Mouse (Mus musculus): ENCODE data around the gene Ebf1.

DNA sequence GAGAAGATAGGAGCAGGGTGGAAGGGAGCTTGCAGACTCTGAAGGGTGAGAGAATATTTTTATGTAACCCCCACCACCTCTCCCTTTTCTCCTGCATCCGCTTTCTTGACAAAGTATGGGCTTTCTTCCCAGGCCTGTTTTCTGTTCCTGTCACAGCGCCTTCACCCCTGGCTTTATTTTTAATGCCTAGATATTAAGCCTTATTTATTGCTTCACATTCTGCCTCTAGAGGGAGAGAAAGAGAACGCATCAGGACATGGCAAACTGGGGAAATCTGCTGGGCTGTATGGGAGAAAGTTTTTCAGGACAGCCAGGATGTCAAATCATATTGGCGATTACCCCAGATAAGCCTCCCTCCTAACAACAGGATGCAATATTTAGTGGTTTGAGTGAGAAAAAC, 49.6 kb downstream of the Ebf1 start:
- TF ChIP-seq CTCF (IDR thresholded peaks at IDR 0.05; ENCODE audit: extremely low read depth, insufficient read depth, insufficient read length, insufficient replicate concordance) (no peak), POLR2A (IDR thresholded peaks at IDR 0.05; ENCODE audit: low read depth, low read length) (no peak)
